Mouse (Mus musculus) C2C12 (cell line): ENCODE results near the gene Olfr1373. TPM values are rescaled to one million over a fixed set of nuclear protein-coding genes. Genes with fewer than 3 reads are reported as not detected.
"Not testable (repeated sequence)": the region's sequence is repeated elsewhere in the genome, so short reads cannot be mapped to it uniquely, and the experiment has no call there.

Experiments
- H3K27me3 ChIP-seq: one replicate; pipeline ENCODE4 v1.6.1; 2011; ENCODE audit not compliant: control insufficient read depth, insufficient read depth, insufficient read length
- H3K36me3 ChIP-seq: one replicate; pipeline ENCODE4 v1.6.1; 2011; ENCODE audit not compliant: control insufficient read depth, insufficient read depth
- H3K4me3 ChIP-seq: one replicate; pipeline ENCODE4 v1.5.1; 2011; ENCODE audit warnings: mild to moderate bottlenecking, control low read depth; ENCODE audit not compliant: poor library complexity, insufficient read depth, severe bottlenecking
- H3K79me2 ChIP-seq: one replicate; pipeline ENCODE4 v1.6.1; 2011; ENCODE audit not compliant: control insufficient read depth, insufficient read depth
- H3K79me3 ChIP-seq: one replicate; pipeline ENCODE4 v1.6.1; 2011; ENCODE audit warnings: low read depth, control low read depth
- H3ac ChIP-seq: one replicate; pipeline ENCODE3; 2011; ENCODE audit warnings: low read depth; ENCODE audit not compliant: control insufficient read depth, insufficient read length
- CEBPB ChIP-seq: IDR thresholded peaks from one replicate; pipeline ENCODE4 v1.6.1; 2011; ENCODE audit warnings: low read depth, mild to moderate bottlenecking, control low read depth, moderate library complexity
- CTCF ChIP-seq: IDR thresholded peaks from one replicate; pipeline ENCODE4 v1.5.1; 2011; ENCODE audit not compliant: control insufficient read depth, insufficient read depth, insufficient read length
- FOSL1 ChIP-seq: IDR thresholded peaks from one replicate; pipeline ENCODE4 v1.8.0; 2011; ENCODE audit warnings: mild to moderate bottlenecking, low read length; ENCODE audit not compliant: poor library complexity, insufficient read depth, severe bottlenecking
- MAX ChIP-seq: IDR thresholded peaks from one replicate; pipeline ENCODE4 v1.6.1; 2011; ENCODE audit warnings: mild to moderate bottlenecking, control low read depth
- MYOD1 ChIP-seq: IDR thresholded peaks from one replicate; pipeline ENCODE4 v1.6.1; 2011; ENCODE audit warnings: low read depth; ENCODE audit not compliant: control insufficient read depth, insufficient read length
- MYOG ChIP-seq: IDR thresholded peaks from one replicate; pipeline ENCODE4 v1.6.1; 2011; ENCODE audit not compliant: control insufficient read depth, insufficient read length; ENCODE audit errors: extremely low read depth
- USF1 ChIP-seq: IDR thresholded peaks from one replicate; pipeline ENCODE4 v1.6.1; 2011; ENCODE audit warnings: low read depth, mild to moderate bottlenecking, control low read depth, moderate library complexity
- polyA plus RNA-seq: library from polyadenylated mRNA; unstranded; fragments of >200 nt; fragmentation: generic; extraction: Trizol; gene quantifications from one replicate; pipeline ENCODE4 v1.2.1, GENCODE M21; 2012; ENCODE audit warnings: missing spikeins

Gene Olfr1373
- polyA plus RNA-seq, 1 experiment, result not detected

- H3K79me3 ChIP-seq, H3K27me3 ChIP-seq, H3K4me3 ChIP-seq, H3K36me3 ChIP-seq, H3K79me2 ChIP-seq, H3ac ChIP-seq: not testable (repeated sequence)
- TF ChIP-seq CTCF, result peak; percentile 40
Measured at GRCm38 (mm10) chr11:52143675-52144074, 1.7 kb downstream of the Olfr1373 start.

GRCm38 (mm10) chr11:52130451-52131068 lies 14.8 kb downstream of the Olfr1373 start:
- Histone ChIP-seq H3K27me3 (no peaks in the 10 kb centered on the region), H3K79me2 (peaks cover 10% of the 10 kb centered on the region), H3ac (no peak overlapping the region), H3K79me3 (peaks cover 4% of the 10 kb centered on the region), H3K36me3 (peaks cover 32% of the 10 kb centered on the region), H3K4me3 (no peak overlapping the region)
- TF ChIP-seq USF1 (no peak), FOSL1 (no peak), MAX (no peak), CEBPB (no peak), CTCF (no peak), MYOD1 (no peak), MYOG (no peak)

GRCm38 (mm10) chr11:52129621-52130450 lies 15.5 kb downstream of the Olfr1373 start:
- no peaks in the 10 kb centered on the region for H3K27me3 ChIP-seq
- TF ChIP-seq MYOG, result no peak
- no peak for TF ChIP-seq MAX
- TF ChIP-seq CTCF, result no peak
- TF ChIP-seq USF1, result no peak
- TF ChIP-seq FOSL1, result no peak
- TF ChIP-seq MYOD1, result no peak
- TF ChIP-seq CEBPB, result no peak
- peaks cover 10% of the 10 kb centered on the region for H3K79me2 ChIP-seq
- no peak overlapping the region for H3K4me3 ChIP-seq
- H3K79me3 ChIP-seq, result peaks cover 7% of the 10 kb centered on the region
- peaks cover 39% of the 10 kb centered on the region for H3K36me3 ChIP-seq
- no peak overlapping the region for H3ac ChIP-seq

DNA sequence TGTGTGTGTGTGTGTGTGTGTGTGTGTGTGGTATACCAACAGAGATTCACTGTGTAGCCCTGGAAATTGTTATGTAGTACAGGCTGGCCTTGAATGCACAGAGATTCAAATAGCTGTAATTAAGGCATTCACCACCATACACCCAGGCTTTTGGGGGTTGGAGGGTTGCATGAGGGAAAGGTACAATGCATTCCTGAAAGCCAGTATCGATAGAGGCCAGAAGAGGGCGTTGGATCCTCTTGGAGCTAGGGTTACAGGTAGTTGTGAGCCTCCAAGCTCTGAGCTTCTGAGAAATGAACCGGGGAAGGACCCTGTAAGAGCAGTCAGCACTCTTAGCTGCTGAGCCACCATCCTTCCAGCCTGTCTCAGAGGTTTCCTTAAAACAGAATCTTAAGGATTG lies 16.2 kb downstream of the Olfr1373 start:
- H3K4me3 ChIP-seq, result no peak overlapping the region
- peaks cover 46% of the 10 kb centered on the region for H3K36me3 ChIP-seq
- peaks cover 10% of the 10 kb centered on the region for H3K79me2 ChIP-seq
- peaks cover 7% of the 10 kb centered on the region for H3K79me3 ChIP-seq
- H3K27me3 ChIP-seq, result no peaks in the 10 kb centered on the region
- no peak for TF ChIP-seq MYOG
- no peak for TF ChIP-seq FOSL1
- TF ChIP-seq CTCF, result no peak
- no peak for TF ChIP-seq USF1
- TF ChIP-seq MYOD1, result no peak
- no peak for TF ChIP-seq MAX
- TF ChIP-seq CEBPB, result no peak
- no peak overlapping the region for H3ac ChIP-seq

GRCm38 (mm10) chr11:52128316-52129061 lies 16.8 kb downstream of the Olfr1373 start:
- Histone ChIP-seq H3ac (no peak overlapping the region), H3K79me2 (peaks cover 13% of the 10 kb centered on the region), H3K4me3 (no peak overlapping the region), H3K36me3 (peaks cover 53% of the 10 kb centered on the region), H3K27me3 (no peaks in the 10 kb centered on the region), H3K79me3 (peaks cover 7% of the 10 kb centered on the region)
- TF ChIP-seq CTCF (no peak), USF1 (no peak), CEBPB (no peak), FOSL1 (no peak), MAX (no peak), MYOG (no peak), MYOD1 (no peak)

GRCm38 (mm10) chr11:52127760-52128159 lies 17.6 kb downstream of the Olfr1373 start:
- Histone ChIP-seq H3K27me3 (no peaks in the 10 kb centered on the region), H3K79me3 (peaks cover 9% of the 10 kb centered on the region), H3ac (no peak overlapping the region), H3K79me2 (peaks cover 14% of the 10 kb centered on the region), H3K36me3 (peaks cover 59% of the 10 kb centered on the region), H3K4me3 (no peak overlapping the region)
- TF ChIP-seq CTCF, result no peak
- no peak for TF ChIP-seq MYOD1
- TF ChIP-seq MYOG, result no peak
- TF ChIP-seq FOSL1, result no peak
- no peak for TF ChIP-seq MAX
- TF ChIP-seq USF1, result no peak
- TF ChIP-seq CEBPB, result no peak
